Mouse (Mus musculus): ENCODE results near the gene Lhx6. TPM values are rescaled to one million over a fixed set of nuclear protein-coding genes. Genes with fewer than 3 reads are reported as not detected.

The Lhx6 gene
- polyA plus RNA-seq, 1 experiment, result 0.58 TPM

GRCm38 (mm10) chr2:36071660-36072305, 33.4 kb downstream of the Lhx6 start:
- WGBS, result 93% methylated on average over 8 of the region's 8 CpGs
- no peak overlapping the region for H3K27ac ChIP-seq (ENCODE audit: control insufficient read depth, insufficient read depth, low read length)

GRCm38 (mm10) chr2:36067132-36067531, 38.1 kb downstream of the Lhx6 start:
- DNase-seq, result no peak
- H3K4me1 ChIP-seq (replicated peaks; ENCODE audit: control insufficient read depth, insufficient read depth, low read length), result no peaks in the 10 kb centered on the region
- H3K27ac ChIP-seq (ENCODE audit: control insufficient read depth, insufficient read depth, low read length), result no peak overlapping the region
- H3K36me3 ChIP-seq (ENCODE audit: control insufficient read depth, insufficient read depth, low read length), result no peaks in the 10 kb centered on the region
- no peak overlapping the region for H3K4me3 ChIP-seq (ENCODE audit: control insufficient read depth, insufficient read depth, low read length)
- TF ChIP-seq POLR2A (IDR thresholded peaks at IDR 0.05; ENCODE audit: control insufficient read depth, extremely low read depth, insufficient read depth, low read length, poor library complexity), result no peak
- no peak for TF ChIP-seq CTCF (IDR thresholded peaks at IDR 0.05; ENCODE audit: borderline replicate concordance, control insufficient read depth, extremely low read depth, insufficient read depth, low read length, poor library complexity)
- H3K27me3 ChIP-seq (ENCODE audit: control insufficient read depth, insufficient read depth, low read length), result no peaks in the 10 kb centered on the region
- 91% methylated on average over 9 of the region's 9 CpGs for WGBS

More at GRCm38 (mm10) chr2:36071660-36072305, 33.4 kb downstream of the Lhx6 start:
- no peak for DNase-seq
- Histone ChIP-seq H3K4me1 (replicated peaks; ENCODE audit: control insufficient read depth, insufficient read depth, low read length) (no peaks in the 10 kb centered on the region), H3K36me3 (ENCODE audit: control insufficient read depth, insufficient read depth, low read length) (no peaks in the 10 kb centered on the region), H3K27me3 (ENCODE audit: control insufficient read depth, insufficient read depth, low read length) (no peaks in the 10 kb centered on the region), H3K4me3 (ENCODE audit: control insufficient read depth, insufficient read depth, low read length) (no peak overlapping the region)
- TF ChIP-seq POLR2A (IDR thresholded peaks at IDR 0.05; ENCODE audit: control insufficient read depth, extremely low read depth, insufficient read depth, low read length, poor library complexity) (no peak), CTCF (IDR thresholded peaks at IDR 0.05; ENCODE audit: borderline replicate concordance, control insufficient read depth, extremely low read depth, insufficient read depth, low read length, poor library complexity) (no peak)

- WGBS, result 90% methylated on average over 5 of the region's 5 CpGs
- no peak overlapping the region for H3K4me3 ChIP-seq (ENCODE audit: control insufficient read depth, insufficient read depth, low read length)
- no peak overlapping the region for H3K27ac ChIP-seq (ENCODE audit: control insufficient read depth, insufficient read depth, low read length)
- no peaks in the 10 kb centered on the region for H3K4me1 ChIP-seq (replicated peaks; ENCODE audit: control insufficient read depth, insufficient read depth, low read length)
- no peaks in the 10 kb centered on the region for H3K27me3 ChIP-seq (ENCODE audit: control insufficient read depth, insufficient read depth, low read length)
- no peaks in the 10 kb centered on the region for H3K36me3 ChIP-seq (ENCODE audit: control insufficient read depth, insufficient read depth, low read length)
- TF ChIP-seq POLR2A (IDR thresholded peaks at IDR 0.05; ENCODE audit: control insufficient read depth, extremely low read depth, insufficient read depth, low read length, poor library complexity), result no peak
- no peak for TF ChIP-seq CTCF (IDR thresholded peaks at IDR 0.05; ENCODE audit: borderline replicate concordance, control insufficient read depth, extremely low read depth, insufficient read depth, low read length, poor library complexity)
- no peak for DNase-seq
Measured at GRCm38 (mm10) chr2:36061409-36061808, 43.8 kb downstream of the Lhx6 start.

- Histone ChIP-seq H3K4me3 (ENCODE audit: control insufficient read depth, insufficient read depth, low read length) (no peak overlapping the region), H3K27ac (ENCODE audit: control insufficient read depth, insufficient read depth, low read length) (no peak overlapping the region), H3K4me1 (replicated peaks; ENCODE audit: control insufficient read depth, insufficient read depth, low read length) (no peaks in the 10 kb centered on the region), H3K27me3 (ENCODE audit: control insufficient read depth, insufficient read depth, low read length) (no peaks in the 10 kb centered on the region), H3K36me3 (ENCODE audit: control insufficient read depth, insufficient read depth, low read length) (no peaks in the 10 kb centered on the region)
- DNase-seq, result no peak
- 79% methylated on average over 3 of the region's 3 CpGs for WGBS
- TF ChIP-seq POLR2A (IDR thresholded peaks at IDR 0.05; ENCODE audit: control insufficient read depth, extremely low read depth, insufficient read depth, low read length, poor library complexity), result no peak
Measured at GRCm38 (mm10) chr2:36056248-36056647, 49.0 kb downstream of the Lhx6 start.

- TF ChIP-seq POLR2A (IDR thresholded peaks at IDR 0.05; ENCODE audit: control insufficient read depth, extremely low read depth, insufficient read depth, low read length, poor library complexity) (no peak), CTCF (IDR thresholded peaks at IDR 0.05; ENCODE audit: borderline replicate concordance, control insufficient read depth, extremely low read depth, insufficient read depth, low read length, poor library complexity) (no peak)
- no peak overlapping the region for H3K4me3 ChIP-seq (ENCODE audit: control insufficient read depth, insufficient read depth, low read length)
- no peaks in the 10 kb centered on the region for H3K27me3 ChIP-seq (ENCODE audit: control insufficient read depth, insufficient read depth, low read length)
Measured at GRCm38 (mm10) chr2:36053249-36053648, 52.0 kb downstream of the Lhx6 start.

GRCm38 (mm10) chr2:36049567-36049954, 55.6 kb downstream of the Lhx6 start:
- no peak for DNase-seq
- no peaks in the 10 kb centered on the region for H3K27me3 ChIP-seq (ENCODE audit: control insufficient read depth, insufficient read depth, low read length)
- peaks cover 10% of the 10 kb centered on the region for H3K4me1 ChIP-seq (replicated peaks; ENCODE audit: control insufficient read depth, insufficient read depth, low read length)
- no peak overlapping the region for H3K27ac ChIP-seq (ENCODE audit: control insufficient read depth, insufficient read depth, low read length)
- 46% methylated on average over 10 of the region's 10 CpGs for WGBS
- H3K4me3 ChIP-seq (ENCODE audit: control insufficient read depth, insufficient read depth, low read length), result no peak overlapping the region
- no peaks in the 10 kb centered on the region for H3K36me3 ChIP-seq (ENCODE audit: control insufficient read depth, insufficient read depth, low read length)
- TF ChIP-seq CTCF (IDR thresholded peaks at IDR 0.05; ENCODE audit: borderline replicate concordance, control insufficient read depth, extremely low read depth, insufficient read depth, low read length, poor library complexity) (no peak), POLR2A (IDR thresholded peaks at IDR 0.05; ENCODE audit: control insufficient read depth, extremely low read depth, insufficient read depth, low read length, poor library complexity) (no peak)

More at GRCm38 (mm10) chr2:36053249-36053648, 52.0 kb downstream of the Lhx6 start:
- no peak for DNase-seq
- WGBS, result 92% methylated on average over 3 of the region's 3 CpGs
- H3K4me1 ChIP-seq (replicated peaks; ENCODE audit: control insufficient read depth, insufficient read depth, low read length), result peaks cover 4% of the 10 kb centered on the region
- no peaks in the 10 kb centered on the region for H3K36me3 ChIP-seq (ENCODE audit: control insufficient read depth, insufficient read depth, low read length)
- no peak overlapping the region for H3K27ac ChIP-seq (ENCODE audit: control insufficient read depth, insufficient read depth, low read length)
